Mouse (Mus musculus): Measurements from ENCODE around the gene Prl8a2.

GRCm38 (mm10) chr13:27399061-27399724 is 53.7 kb downstream of the Prl8a2 start:
- TF ChIP-seq POLR2A (IDR thresholded peaks at IDR 0.05; ENCODE audit: low read depth, low read length) (no peak), CTCF (IDR thresholded peaks at IDR 0.05; ENCODE audit: extremely low read depth, insufficient read depth, insufficient read length, insufficient replicate concordance) (no peak)

Data from spleen, adult 2 months (tissue).